Mouse (Mus musculus) small intestine, adult 2 months (tissue): ENCODE measurements around the gene Ctnnbl1. TPM values are rescaled to one million over a fixed set of nuclear protein-coding genes. Genes with fewer than 3 reads are reported as not detected.

Experiments used
- H3K27ac ChIP-seq: fragments of 200-500 bp; 2 replicates; pipeline ENCODE4 v1.5.1; 2012; ENCODE audit warnings: low read depth, low read length, control low read depth, inconsistent platforms; ENCODE audit not compliant: insufficient read depth
- H3K27me3 ChIP-seq: fragments of 200-500 bp; 2 replicates; pipeline ENCODE4 v1.6.1; 2012; ENCODE audit warnings: mild to moderate bottlenecking, moderate library complexity, low read length, inconsistent platforms; ENCODE audit not compliant: control insufficient read depth, insufficient read depth
- H3K36me3 ChIP-seq: fragments of 200-500 bp; 2 replicates; pipeline ENCODE4 v1.6.1; 2012; ENCODE audit warnings: mild to moderate bottlenecking, low read length, control low read depth, inconsistent platforms; ENCODE audit not compliant: control insufficient read depth, insufficient read depth
- H3K4me1 ChIP-seq: fragments of 200-500 bp; 2 replicates; pipeline ENCODE4 v1.6.1; 2012; ENCODE audit warnings: low read length, inconsistent platforms, mixed read lengths; ENCODE audit not compliant: control insufficient read depth, insufficient read depth, insufficient read length
- H3K4me3 ChIP-seq: fragments of 200-500 bp; 2 replicates; pipeline ENCODE4 v1.5.1; 2012; ENCODE audit warnings: low read depth, mild to moderate bottlenecking, control low read depth, inconsistent platforms, low read length, moderate library complexity
- CTCF ChIP-seq: fragments of 200-500 bp; IDR thresholded peaks from 2 replicates; pipeline ENCODE4 v1.5.1; 2012; ENCODE audit warnings: low read depth, mild to moderate bottlenecking, control low read depth, inconsistent platforms, low read length, moderate library complexity, mixed read lengths; ENCODE audit not compliant: insufficient replicate concordance, insufficient read length; ENCODE audit errors: extremely low read depth
- POLR2A ChIP-seq: fragments of 200-500 bp; IDR thresholded peaks from 2 replicates; pipeline ENCODE4 v1.6.1; 2012; ENCODE audit warnings: low read depth, mild to moderate bottlenecking, control low read depth, inconsistent platforms, low read length, moderate library complexity
- WGBS: fragments of 180-500 bp; shearing (Covaris S2); methylation state at CpG from one replicate; pipeline ENCODE4 v1.1.7; 2018; 5-methylcytosine and 5-hydroxymethylcytosine counted together
- polyA plus RNA-seq: library from polyadenylated mRNA; depleted of rRNA; stranded (reverse); fragments of >200 nt; gene quantifications from 2 replicates; pipeline ENCODE4 v1.2.3, GENCODE M21; 2012

Gene Ctnnbl1
- polyA plus RNA-seq, 1 experiment: 17.2 TPM

DNA sequence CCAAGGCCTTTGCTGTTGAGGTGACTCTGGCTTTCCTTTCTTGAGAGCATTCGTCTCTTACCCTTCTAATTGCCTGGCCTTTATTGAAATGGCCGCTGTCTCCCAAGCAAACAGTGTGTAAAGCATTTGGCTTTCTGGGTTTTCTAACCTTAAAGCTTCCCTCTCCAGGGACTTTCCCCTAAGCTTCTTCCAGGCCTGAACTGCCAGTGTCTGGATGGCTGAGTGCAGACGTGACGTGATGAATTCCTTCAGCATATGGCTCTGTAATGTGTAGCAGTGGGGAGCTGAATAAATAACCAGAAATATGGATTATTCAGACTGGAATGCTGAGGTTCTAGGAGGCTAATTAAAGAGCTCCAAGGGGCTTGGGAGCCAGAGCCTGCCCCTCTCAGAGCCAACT, 84.1 kb downstream of the Ctnnbl1 start:
- Histone ChIP-seq H3K4me3 (no peak overlapping the region), H3K4me1 (no peaks in the 10 kb centered on the region), H3K27me3 (no peaks in the 10 kb centered on the region), H3K27ac (no peak overlapping the region), H3K36me3 (peaks cover 15% of the 10 kb centered on the region)
- 90% methylated on average over 4 of the region's 4 CpGs for WGBS
- no peak for TF ChIP-seq CTCF
- no peak for TF ChIP-seq POLR2A

DNA sequence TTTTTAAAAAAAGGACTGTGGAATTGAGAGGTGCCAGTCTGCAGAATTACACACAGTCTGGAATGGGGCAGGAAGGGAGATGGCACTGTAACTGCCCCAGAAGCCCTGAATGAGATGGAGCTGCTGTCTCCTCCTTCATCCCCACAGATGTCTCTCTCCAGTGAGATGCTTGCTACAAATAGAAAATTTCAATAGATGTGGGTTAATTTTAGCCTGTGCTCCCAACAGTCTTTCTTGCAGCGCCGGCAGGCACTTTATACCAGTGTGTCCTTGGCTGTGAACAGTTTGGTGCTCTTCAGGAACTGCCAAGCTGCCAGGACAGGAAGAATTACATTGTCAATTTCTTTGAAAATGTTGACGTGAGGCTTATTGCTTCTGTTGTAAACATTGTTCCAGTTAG, 86.3 kb downstream of the Ctnnbl1 start:
- Histone ChIP-seq H3K36me3 (peaks cover 12% of the 10 kb centered on the region), H3K4me1 (no peaks in the 10 kb centered on the region), H3K4me3 (no peak overlapping the region), H3K27me3 (no peaks in the 10 kb centered on the region), H3K27ac (no peak overlapping the region)
- TF ChIP-seq CTCF: no peak
- no peak for TF ChIP-seq POLR2A
- 93% methylated on average over 3 of the region's 3 CpGs for whole genome bisulfite sequencing

DNA sequence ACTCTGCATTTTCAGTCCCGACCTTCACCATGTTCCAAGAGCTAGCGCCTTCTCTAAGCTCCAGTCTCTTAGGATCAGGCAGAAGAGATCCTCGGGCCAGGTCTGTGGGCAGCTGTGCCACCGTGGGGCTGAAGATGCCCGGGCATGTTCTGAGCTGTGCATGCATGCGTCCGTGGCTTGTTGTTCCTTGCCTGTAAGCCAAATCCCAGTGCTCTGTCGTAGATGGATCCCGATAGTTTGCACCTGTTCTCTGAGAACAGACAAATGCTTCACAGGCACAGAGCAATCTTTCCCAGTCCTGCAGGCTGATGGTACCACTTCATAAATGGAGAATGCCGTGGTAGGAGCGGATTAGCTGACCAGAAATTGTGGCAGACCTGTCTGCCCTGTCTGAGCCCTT, 87.0 kb downstream of the Ctnnbl1 start:
- Histone ChIP-seq H3K27ac (no peak overlapping the region), H3K4me1 (no peaks in the 10 kb centered on the region), H3K36me3 (peaks cover 10% of the 10 kb centered on the region), H3K4me3 (no peak overlapping the region), H3K27me3 (no peaks in the 10 kb centered on the region)
- TF ChIP-seq CTCF (no peak), POLR2A (no peak)
- 97% methylated on average over 11 of the region's 11 CpGs for WGBS

DNA sequence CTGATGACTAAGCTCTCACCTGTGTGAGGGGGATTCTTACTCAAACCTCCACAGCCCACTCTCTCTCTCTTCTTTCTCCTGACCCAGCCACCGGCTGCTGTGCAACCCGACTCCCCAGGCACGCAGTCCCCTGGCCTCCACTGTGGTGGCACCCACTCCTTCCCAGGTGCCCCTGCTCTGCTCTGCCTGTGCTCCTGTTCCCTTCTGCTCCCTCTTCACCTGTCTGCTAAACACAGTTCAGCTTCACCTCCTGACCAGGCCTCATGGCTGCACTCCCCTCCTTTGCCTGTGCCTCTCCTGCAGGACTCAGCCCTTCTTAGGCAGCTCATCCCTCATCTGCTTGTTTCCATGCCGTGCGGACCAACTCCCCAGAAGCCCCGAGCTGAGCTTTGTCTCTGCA, 92.9 kb downstream of the Ctnnbl1 start:
- Histone ChIP-seq H3K36me3 (peaks cover 4% of the 10 kb centered on the region), H3K4me1 (no peaks in the 10 kb centered on the region), H3K27ac (no peak overlapping the region), H3K4me3 (no peak overlapping the region), H3K27me3 (no peaks in the 10 kb centered on the region)
- WGBS: 87% methylated on average over 6 of the region's 6 CpGs
- no peak for TF ChIP-seq CTCF
- no peak for TF ChIP-seq POLR2A

DNA sequence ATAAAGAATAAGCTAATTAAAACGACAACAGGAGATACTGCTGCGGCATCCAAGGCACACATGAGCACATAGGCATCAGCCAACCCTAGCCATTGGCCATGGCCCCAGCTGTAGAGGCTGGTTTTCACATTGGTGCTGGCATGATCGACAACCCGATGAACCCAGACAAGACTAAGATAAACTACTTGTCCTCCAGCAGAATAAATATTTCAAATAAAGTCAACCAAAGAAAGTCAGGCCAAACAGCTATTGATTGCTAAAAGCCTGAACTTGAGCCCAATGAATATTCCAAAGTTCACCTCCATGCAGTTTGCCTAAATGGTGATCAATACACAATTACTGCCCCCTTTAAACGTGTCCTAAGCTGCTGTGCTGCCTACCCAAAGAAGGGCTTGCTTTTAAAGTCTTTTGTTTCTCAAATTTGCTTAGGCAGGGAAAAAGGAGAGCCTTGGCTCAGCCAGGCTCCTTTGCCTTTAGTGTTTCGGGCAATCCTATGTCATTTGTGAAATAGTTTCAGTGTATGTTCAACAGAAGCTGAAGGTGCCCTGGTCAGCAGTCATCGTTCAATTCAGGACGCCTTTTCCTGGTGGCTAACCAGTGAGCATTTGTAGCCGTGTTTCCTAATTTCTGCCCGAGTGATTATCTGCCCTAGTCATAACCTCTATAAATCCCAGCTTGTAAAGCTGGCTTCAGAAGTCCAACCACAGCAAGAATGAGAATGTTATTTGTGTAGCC, 93.6 kb downstream of the Ctnnbl1 start:
- 77% methylated on average over 10 of the region's 10 CpGs for WGBS

DNA sequence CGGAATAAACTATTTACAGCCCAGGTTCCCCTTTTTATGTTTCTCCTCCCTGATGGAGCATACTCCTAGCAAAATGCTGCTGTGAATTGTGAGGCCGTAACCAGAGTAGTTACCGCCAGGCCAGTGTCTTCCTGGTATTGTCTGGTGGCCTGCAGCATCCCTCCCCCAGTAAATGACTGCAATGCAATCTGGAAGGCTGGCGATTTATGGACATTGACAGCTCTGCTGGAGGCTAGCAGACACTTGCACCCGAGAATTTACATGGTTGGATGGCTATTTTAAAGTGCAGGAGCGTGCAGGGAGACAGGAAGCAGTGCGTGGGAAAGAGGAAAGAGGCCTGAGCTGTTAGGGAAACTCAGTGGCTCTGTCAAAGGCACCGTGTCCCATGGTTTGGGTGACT, 99.8 kb downstream of the Ctnnbl1 start:
- WGBS: 86% methylated on average over 8 of the region's 8 CpGs
- no peak for TF ChIP-seq POLR2A
- TF ChIP-seq CTCF: no peak
- Histone ChIP-seq H3K27ac (no peak overlapping the region), H3K4me1 (no peaks in the 10 kb centered on the region), H3K36me3 (peaks cover 5% of the 10 kb centered on the region; the same call in 1 of the 2 replicates), H3K4me3 (no peak overlapping the region), H3K27me3 (no peaks in the 10 kb centered on the region)

More for the DNA sequence above, 93.6 kb downstream of the Ctnnbl1 start:
- Histone ChIP-seq H3K4me3 (no peak overlapping the region), H3K27me3 (no peaks in the 10 kb centered on the region), H3K36me3 (peaks cover 4% of the 10 kb centered on the region), H3K4me1 (no peaks in the 10 kb centered on the region), H3K27ac (no peak overlapping the region)
- TF ChIP-seq CTCF (no peak), POLR2A (no peak)

DNA sequence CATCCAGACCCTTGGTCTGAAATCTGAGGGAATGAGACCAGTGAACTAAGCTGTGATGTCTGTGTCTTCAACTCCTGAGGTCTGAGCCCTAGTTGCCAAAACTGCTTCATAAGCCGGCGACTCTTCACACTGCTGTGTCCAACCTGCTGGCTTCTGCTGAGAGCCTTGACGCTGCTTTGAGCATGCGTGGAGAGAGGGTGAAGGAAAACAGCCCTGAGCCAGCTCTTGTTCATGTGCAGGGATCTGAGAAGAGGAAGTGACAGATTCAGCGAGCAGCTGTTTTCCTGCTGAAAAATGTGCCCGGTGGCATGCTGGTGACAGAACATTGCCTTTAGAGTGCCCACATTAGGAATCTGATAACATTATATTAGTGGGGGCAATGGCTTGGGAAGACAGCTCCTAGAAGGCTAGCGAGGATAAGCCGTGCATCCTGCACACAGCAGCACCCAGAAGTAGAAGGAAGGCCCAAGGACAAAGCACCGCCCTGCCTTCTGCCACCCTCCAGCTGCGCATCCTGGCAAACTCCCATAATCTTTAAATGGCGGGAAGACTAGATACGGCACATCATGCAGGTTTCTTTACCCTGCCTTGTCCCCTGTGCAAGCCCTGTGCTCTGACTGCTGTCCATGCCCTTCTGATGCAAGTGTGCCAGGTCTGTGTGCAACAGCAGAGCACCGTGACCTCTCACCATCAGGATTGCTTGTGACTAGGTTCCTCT, 101.2 kb downstream of the Ctnnbl1 start:
- H3K4me1 ChIP-seq: no peaks in the 10 kb centered on the region
- H3K36me3 ChIP-seq: peaks cover 5% of the 10 kb centered on the region; the same call in 1 of the 2 replicates
- H3K27me3 ChIP-seq: no peaks in the 10 kb centered on the region
- no peak overlapping the region for H3K27ac ChIP-seq
- no peak overlapping the region for H3K4me3 ChIP-seq
- TF ChIP-seq CTCF (no peak), POLR2A (no peak)
- WGBS: 91% methylated on average over 13 of the region's 13 CpGs
